Mouse (Mus musculus) E14TG2a.4 (cell line): ENCODE results near the gene Mrgprb5.
A peak's percentile ranks its signal among the peaks of the same experiment; 100 is the strongest.
"Not testable (repeated sequence)": the region's sequence is repeated elsewhere in the genome, so short reads cannot be mapped to it uniquely, and the experiment has no call there.

Source experiments
- H3K27me3 ChIP-seq: 2 replicates; pipeline ENCODE4 v1.6.1; 2014; ENCODE audit warnings: low read length, control low read depth; ENCODE audit not compliant: insufficient read depth
- H3K36me3 ChIP-seq: 2 replicates; pipeline ENCODE4 v1.6.1; 2014; ENCODE audit warnings: low read length, control low read depth; ENCODE audit not compliant: insufficient read depth
- H3K4me1 ChIP-seq: replicated peaks from 2 replicates; pipeline ENCODE4 v1.6.1; 2014; ENCODE audit warnings: low read depth, low read length, control low read depth
- H3K4me3 ChIP-seq: replicated peaks from 2 replicates; pipeline ENCODE4 v1.5.1; 2014; ENCODE audit warnings: mild to moderate bottlenecking, low read length
- H3K9me3 ChIP-seq: 2 replicates; pipeline ENCODE4 v1.6.1; 2014; ENCODE audit warnings: low read length, control low read depth
- CTCF ChIP-seq: conservative IDR thresholded peaks from 2 replicates; pipeline ENCODE4 v1.5.1; 2014; ENCODE audit warnings: low read length
- NANOG ChIP-seq: IDR thresholded peaks from 2 replicates; pipeline ENCODE4 v1.6.1; 2014; ENCODE audit warnings: borderline replicate concordance, low read length, mixed read lengths
- POU5F1 ChIP-seq: IDR thresholded peaks from 2 replicates; pipeline ENCODE4 v1.6.1; 2014; ENCODE audit warnings: low read length, borderline replicate concordance

Mrgprb5 gene

DNA sequence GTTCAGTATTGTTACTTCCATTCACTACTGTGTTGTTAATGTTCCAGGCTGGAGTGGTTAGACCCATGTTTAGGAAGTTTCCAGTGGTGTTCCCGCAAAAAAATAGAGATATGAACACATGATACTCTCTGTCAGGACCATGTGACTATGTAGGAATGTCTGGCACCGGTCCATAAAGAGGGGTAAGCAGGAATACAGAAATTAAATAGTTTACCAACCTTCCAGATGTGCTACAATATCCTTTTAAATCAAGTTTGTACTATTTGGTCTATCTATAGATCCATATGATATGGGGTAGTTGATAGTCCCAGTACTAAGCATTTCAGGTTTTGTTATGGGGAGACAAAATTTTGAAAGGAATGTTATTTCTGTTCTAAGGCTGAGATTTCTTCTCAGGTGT, at the start of gene Mrgprb5:
Mrgprb5 (minus strand) TSS at position 101 of the 400 bp plus-strand sequence.
- Histone ChIP-seq H3K36me3 (no peaks in the 10 kb centered on the region), H3K9me3 (peaks cover 3% of the 10 kb centered on the region; the same call in 1 of the 2 replicates), H3K27me3 (no peaks in the 10 kb centered on the region), H3K4me1 (no peaks in the 10 kb centered on the region), H3K4me3 (no peak within 1 kb of the TSS)
- TF ChIP-seq CTCF: no peak
- TF ChIP-seq POU5F1: no peak
- TF ChIP-seq NANOG: no peak

GRCm38 (mm10) chr7:48199188-48199587, 30.4 kb upstream of the Mrgprb5 start, which contains the start of gene Mrgprb4:
Gene Mrgprb4, minus strand, starts transcription at chr7:48199288.
- Histone ChIP-seq H3K27me3 (no peaks in the 10 kb centered on the region), H3K9me3 (no peaks in the 10 kb centered on the region), H3K4me3 (no peak within 1 kb of the TSS), H3K36me3 (no peaks in the 10 kb centered on the region), H3K4me1 (no peaks in the 10 kb centered on the region)
- TF ChIP-seq POU5F1 (no peak), CTCF (no peak), NANOG (no peak)

DNA sequence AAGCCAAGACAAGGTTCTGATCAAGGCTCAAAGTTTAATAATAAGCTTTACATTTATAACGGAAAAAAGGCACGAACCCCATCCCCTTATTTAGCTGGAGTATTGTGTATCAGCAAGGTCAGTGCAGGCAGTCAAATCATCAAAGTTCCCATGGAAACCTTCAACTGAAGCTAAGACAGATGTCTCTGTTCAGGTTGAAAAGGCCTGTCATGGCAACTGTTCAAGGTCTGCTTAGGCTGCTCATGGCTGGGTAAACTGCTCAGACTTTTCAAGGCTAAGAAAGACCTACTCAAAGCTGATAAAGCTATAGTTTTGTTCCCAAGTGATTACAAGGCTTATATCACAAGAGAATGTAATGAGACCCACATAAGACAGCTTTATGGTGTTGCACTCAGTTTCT, 1.3 kb downstream of the Mrgprb5 start:
- Histone ChIP-seq H3K9me3 (peaks cover 3% of the 10 kb centered on the region; the same call in 1 of the 2 replicates), H3K36me3 (no peaks in the 10 kb centered on the region), H3K27me3 (no peaks in the 10 kb centered on the region), H3K4me3 (no peak overlapping the region), H3K4me1 (no peaks in the 10 kb centered on the region)
- TF ChIP-seq POU5F1 (no peak), NANOG (no peak), CTCF (no peak)

- Histone ChIP-seq H3K4me1 (no peaks in the 10 kb centered on the region), H3K27me3 (no peaks in the 10 kb centered on the region), H3K4me3 (no peak overlapping the region), H3K36me3 (no peaks in the 10 kb centered on the region), H3K9me3 (peaks cover 34% of the 10 kb centered on the region)
- TF ChIP-seq CTCF: no peak
- no peak for TF ChIP-seq POU5F1
- no peak for TF ChIP-seq NANOG
Observed at GRCm38 (mm10) chr7:48138248-48138702, 30.5 kb downstream of the Mrgprb5 start.

DNA sequence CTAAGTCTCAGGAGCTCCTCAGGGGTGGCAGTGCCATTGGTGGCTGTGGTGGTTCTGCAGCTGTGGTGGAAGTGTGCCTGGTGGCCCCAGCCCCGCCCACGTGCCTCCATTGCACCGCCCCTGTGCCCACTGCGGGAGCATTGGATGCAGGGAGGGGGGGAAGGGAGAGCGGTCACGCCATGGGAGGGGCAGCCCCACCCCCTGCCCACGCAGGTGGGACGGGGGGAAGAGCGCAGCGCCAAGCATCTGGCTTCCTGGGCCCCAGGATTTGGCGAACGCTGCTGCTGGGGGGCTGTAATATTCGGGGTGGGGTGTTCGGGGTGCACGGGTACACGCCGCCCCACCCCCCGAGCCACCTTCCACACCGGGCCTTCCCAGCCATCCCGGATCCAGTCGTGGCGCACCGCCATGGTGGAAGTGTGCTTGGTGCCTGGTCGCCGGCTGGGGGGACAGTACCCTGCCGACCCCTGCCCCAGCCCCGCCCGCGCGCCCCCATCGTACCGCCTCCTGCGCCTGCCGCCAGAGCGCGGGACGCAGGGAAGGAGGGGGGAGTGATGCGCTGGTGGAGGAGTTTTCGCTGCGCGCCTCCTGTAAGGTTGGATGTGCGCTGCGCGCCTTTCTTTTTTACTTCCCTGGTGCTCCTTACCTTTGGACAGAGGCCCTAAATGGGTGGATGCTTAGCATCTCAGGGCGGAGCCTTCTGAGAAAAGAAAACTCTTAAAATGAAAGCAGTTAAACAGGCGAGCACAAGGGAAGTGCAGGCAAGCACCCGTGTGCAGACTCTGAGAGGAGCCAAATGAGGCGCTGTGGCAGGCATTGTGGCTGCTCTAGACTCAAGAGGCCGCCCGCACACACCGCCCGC, 31.4 kb downstream of the Mrgprb5 start:
- H3K27me3 ChIP-seq: no peaks in the 10 kb centered on the region
- no peak overlapping the region for H3K4me3 ChIP-seq
- H3K9me3 ChIP-seq: peaks cover 29% of the 10 kb centered on the region
- no peaks in the 10 kb centered on the region for H3K4me1 ChIP-seq
- no peak for TF ChIP-seq NANOG
- H3K36me3 ChIP-seq: no peaks in the 10 kb centered on the region

- Histone ChIP-seq H3K4me1 (no peaks in the 10 kb centered on the region), H3K36me3 (no peaks in the 10 kb centered on the region), H3K4me3 (no peak overlapping the region), H3K9me3 (peaks cover 3% of the 10 kb centered on the region; the same call in 1 of the 2 replicates), H3K27me3 (no peaks in the 10 kb centered on the region)
- TF ChIP-seq CTCF: no peak
- TF ChIP-seq POU5F1: no peak
- TF ChIP-seq NANOG: no peak
Observed at GRCm38 (mm10) chr7:48132674-48133073, 36.1 kb downstream of the Mrgprb5 start.

DNA sequence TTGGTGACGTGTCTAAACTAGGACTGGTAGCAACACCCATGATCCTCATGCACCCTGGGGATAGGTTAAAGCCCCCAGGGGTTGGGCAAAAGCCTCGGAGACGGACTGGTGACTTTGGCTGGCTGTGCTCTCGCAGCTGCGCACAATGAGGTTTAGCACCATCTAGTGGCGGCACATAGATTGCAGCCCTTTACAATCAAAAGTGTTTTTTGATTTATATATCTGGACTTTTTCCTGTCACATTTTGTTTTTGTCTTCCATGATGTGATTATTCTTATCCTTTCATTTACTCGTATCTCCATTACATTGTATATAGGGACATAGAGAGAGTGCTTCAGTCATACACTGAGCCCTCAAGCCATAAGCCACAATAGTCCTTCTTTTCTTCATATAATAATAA, 36.6 kb downstream of the Mrgprb5 start:
- not testable (repeated sequence) for H3K36me3 ChIP-seq, H3K9me3 ChIP-seq, H3K27me3 ChIP-seq, H3K4me1 ChIP-seq
- peak overlapping the region; percentile 65 for H3K4me3 ChIP-seq

DNA sequence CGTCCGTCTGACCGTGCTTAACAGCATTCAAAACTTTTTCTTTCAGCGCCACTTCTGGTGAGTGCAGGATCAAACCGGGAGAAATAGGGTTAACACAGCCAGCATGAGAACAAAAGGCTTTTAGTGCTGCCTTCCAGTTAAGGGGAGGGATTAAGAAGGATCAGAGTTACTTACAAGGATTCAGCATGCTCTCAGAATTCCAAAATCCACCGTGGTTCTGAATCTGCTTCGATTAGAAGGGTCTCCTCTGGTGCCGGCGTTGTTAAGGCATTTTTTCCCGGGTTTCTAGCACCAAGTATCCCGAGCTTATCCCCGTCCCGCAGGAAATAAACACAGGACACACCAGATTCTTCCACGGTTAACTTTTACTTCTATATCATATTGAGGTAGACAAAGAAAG, 37.0 kb downstream of the Mrgprb5 start:
- not testable (repeated sequence) for H3K4me1 ChIP-seq
- H3K4me3 ChIP-seq: peak overlapping the region; percentile 65

DNA sequence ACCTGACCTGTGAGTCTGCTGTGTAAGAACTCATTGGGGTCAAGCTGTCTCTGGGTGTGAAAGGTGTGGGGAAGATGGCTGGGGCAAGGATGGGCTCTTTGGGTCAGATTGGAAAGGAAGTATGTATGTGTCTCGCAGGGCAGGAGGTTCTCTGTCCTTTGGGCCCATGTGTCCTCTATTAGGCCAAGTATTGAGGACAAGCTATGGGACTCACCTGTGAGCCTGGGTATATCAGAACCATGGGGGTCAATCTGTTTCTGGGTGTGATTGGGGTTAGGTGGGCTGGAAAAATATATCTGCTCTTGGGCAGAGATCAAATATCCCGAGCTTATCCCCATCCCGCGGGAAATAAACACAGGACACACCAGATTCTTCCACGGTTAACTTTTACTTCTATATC, 45.0 kb downstream of the Mrgprb5 start:
- Histone ChIP-seq H3K27me3 (no peaks in the 10 kb centered on the region), H3K4me1 (no peaks in the 10 kb centered on the region), H3K4me3 (no peak overlapping the region), H3K36me3 (no peaks in the 10 kb centered on the region), H3K9me3 (no peaks in the 10 kb centered on the region)
- no peak for TF ChIP-seq CTCF
- no peak for TF ChIP-seq NANOG
- no peak for TF ChIP-seq POU5F1

More for the DNA sequence above, 37.0 kb downstream of the Mrgprb5 start:
- H3K27me3 ChIP-seq, H3K9me3 ChIP-seq, H3K36me3 ChIP-seq: not testable (repeated sequence)
